Mouse (Mus musculus) erythroblast, embryonic 14.5 days (primary cell): Measurements from ENCODE around the gene Cmtr1.

ENCODE experiments used
- GATA1 ChIP-seq: IDR thresholded peaks from 2 replicates; pipeline ENCODE4 v1.6.1; 2012; ENCODE audit warnings: low read length, inconsistent platforms, mixed read lengths
- TAL1 ChIP-seq: IDR thresholded peaks from 3 replicates; pipeline ENCODE4 v1.6.1; 2012; ENCODE audit warnings: low read length, inconsistent platforms, mixed read lengths

DNA sequence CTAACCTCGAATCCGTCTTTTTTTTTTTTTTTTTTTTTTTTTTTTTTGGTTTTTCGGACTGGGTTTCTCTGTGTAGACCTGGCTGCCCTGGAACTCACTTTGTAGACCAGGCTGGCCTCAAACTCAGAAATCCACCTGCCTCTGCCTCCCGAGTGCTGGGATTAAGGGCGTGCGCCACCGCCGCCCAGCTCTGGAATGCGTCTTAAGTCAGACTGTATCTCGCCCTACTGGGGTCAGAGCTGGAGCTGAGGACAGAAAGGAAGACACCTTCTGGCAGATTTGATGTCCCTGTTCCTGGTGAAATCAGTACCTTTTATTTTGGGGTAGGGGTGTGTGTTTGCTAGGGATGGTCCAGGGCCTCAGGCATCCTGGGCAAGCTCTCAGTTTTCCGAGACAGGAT, 28.1 kb upstream of the Cmtr1 start:
- no peak for TF ChIP-seq GATA1
- TF ChIP-seq TAL1: no peak
